Mouse (Mus musculus) liver, embryonic 13.5 days (tissue): ENCODE results near the gene Slc16a9. TPM values are rescaled to one million over a fixed set of nuclear protein-coding genes. Genes with fewer than 3 reads are reported as not detected.

ENCODE experiments used
- ATAC-seq: fragments of 200-750 bp; cut with Nextera tagmentation; 2 replicates; pipeline ENCODE4 v1.8.0; 2017; ENCODE audit warnings: low read depth, mild to moderate bottlenecking, moderate number of reproducible peaks, moderate library complexity
- DNase-seq: peaks from one replicate; pipeline ENCODE4 v3.0.0; 2022
- H3K27ac ChIP-seq: fragments of 300-500 bp; sonication (generic); 2 replicates; pipeline ENCODE4 v1.5.1; 2015; ENCODE audit warnings: moderate library complexity, mild to moderate bottlenecking, inconsistent platforms
- H3K27me3 ChIP-seq: fragments of 300-500 bp; sonication (generic); 2 replicates; pipeline ENCODE4 v1.6.1; 2015; ENCODE audit warnings: mild to moderate bottlenecking, inconsistent platforms
- H3K36me3 ChIP-seq: fragments of 300-500 bp; sonication (generic); 2 replicates; pipeline ENCODE4 v1.6.1; 2015; ENCODE audit warnings: mild to moderate bottlenecking, inconsistent platforms
- H3K4me1 ChIP-seq: fragments of 300-500 bp; sonication (generic); replicated peaks from 2 replicates; pipeline ENCODE4 v1.6.1; 2015; ENCODE audit warnings: inconsistent platforms
- H3K4me2 ChIP-seq: fragments of 300-500 bp; sonication (generic); 2 replicates; pipeline ENCODE4 v1.6.1; 2015; ENCODE audit warnings: inconsistent platforms, mild to moderate bottlenecking, moderate library complexity
- H3K4me3 ChIP-seq: fragments of 300-500 bp; sonication (generic); replicated peaks from 2 replicates; pipeline ENCODE4 v1.5.1; 2015; ENCODE audit warnings: mild to moderate bottlenecking, inconsistent platforms
- H3K9ac ChIP-seq: fragments of 300-500 bp; sonication (generic); 2 replicates; pipeline ENCODE4 v1.6.1; 2015; ENCODE audit warnings: mild to moderate bottlenecking, inconsistent platforms
- H3K9me3 ChIP-seq: fragments of 300-500 bp; sonication (generic); replicated peaks from 2 replicates; pipeline ENCODE4 v1.6.1; 2016; ENCODE audit warnings: inconsistent platforms
- WGBS: fragments of 180-500 bp; shearing (Covaris S2); methylation state at CpG from one replicate; pipeline ENCODE4 v1.1.7; 2015; ENCODE audit not compliant: insufficient replicate concordance; 5-methylcytosine and 5-hydroxymethylcytosine counted together
- polyA plus RNA-seq: library from polyadenylated mRNA; unstranded; fragments of >200 nt; fragmentation: Nextera tagmentation; extraction: Ambion mirVana; gene quantifications from 2 replicates; pipeline ENCODE4 v1.2.1, GENCODE M21; 2015

Slc16a9 gene
- polyA plus RNA-seq, 1 experiment from 2014 or later: 0.45 TPM

GRCm38 (mm10) chr10:70305683-70306082, 60.8 kb downstream of the Slc16a9 start:
- Histone ChIP-seq H3K4me2 (no peak overlapping the region), H3K4me3 (no peak overlapping the region), H3K36me3 (no peaks in the 10 kb centered on the region), H3K9ac (no peak overlapping the region), H3K27ac (no peak overlapping the region), H3K27me3 (no peaks in the 10 kb centered on the region), H3K9me3 (0 out of 2 replicates have a peak, but pooled peaks cover 4% of the 10 kb centered on the region), H3K4me1 (no peaks in the 10 kb centered on the region)
- ATAC-seq (no peak), DNase-seq (no peak)
- WGBS: 74% methylated on average over 5 of the region's 5 CpGs

GRCm38 (mm10) chr10:70309416-70309815, 64.5 kb downstream of the Slc16a9 start:
- Histone ChIP-seq H3K4me2 (no peak overlapping the region), H3K4me3 (no peak overlapping the region)
- ATAC-seq: no peak

GRCm38 (mm10) chr10:70310646-70311045, 65.7 kb downstream of the Slc16a9 start:
- Histone ChIP-seq H3K4me1 (no peaks in the 10 kb centered on the region), H3K36me3 (no peaks in the 10 kb centered on the region), H3K27me3 (no peaks in the 10 kb centered on the region), H3K4me2 (no peak overlapping the region), H3K9me3 (0 out of 2 replicates have a peak, but pooled peaks cover 4% of the 10 kb centered on the region), H3K4me3 (no peak overlapping the region), H3K9ac (no peak overlapping the region), H3K27ac (no peak overlapping the region)
- ATAC-seq (no peak), DNase-seq (no peak)
- WGBS: 52% methylated on average over 5 of the region's 5 CpGs

More at GRCm38 (mm10) chr10:70309416-70309815, 64.5 kb downstream of the Slc16a9 start:
- no peak overlapping the region for H3K27ac ChIP-seq
- 0 out of 2 replicates have a peak, but pooled peaks cover 4% of the 10 kb centered on the region for H3K9me3 ChIP-seq
- DNase-seq: no peak
- no peaks in the 10 kb centered on the region for H3K36me3 ChIP-seq
- H3K4me1 ChIP-seq: no peaks in the 10 kb centered on the region
- WGBS: 62% methylated on average over 8 of the region's 8 CpGs
- H3K27me3 ChIP-seq: no peaks in the 10 kb centered on the region
- no peak overlapping the region for H3K9ac ChIP-seq

DNA sequence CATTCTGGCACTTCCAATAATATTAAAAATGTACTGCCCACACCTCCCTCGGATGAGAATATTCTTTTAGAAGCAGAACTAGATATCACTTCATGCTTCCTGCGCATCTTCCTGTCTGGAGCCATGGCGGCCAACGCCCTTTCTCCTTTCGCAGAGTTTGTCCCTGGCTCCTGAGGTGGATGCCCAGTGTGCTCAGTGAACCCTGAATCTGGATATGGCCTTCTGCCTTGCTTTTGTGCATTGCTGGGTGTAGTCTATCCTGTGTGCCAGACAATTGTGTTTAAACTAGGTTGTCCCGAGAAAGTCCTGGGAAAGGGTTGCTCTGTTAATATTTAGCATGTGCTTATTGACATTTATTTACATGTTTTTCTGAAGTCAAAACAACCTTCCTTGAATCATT, 71.0 kb downstream of the Slc16a9 start:
- H3K4me3 ChIP-seq: no peak overlapping the region
- H3K9ac ChIP-seq: no peak overlapping the region
- no peaks in the 10 kb centered on the region for H3K27me3 ChIP-seq
- no peaks in the 10 kb centered on the region for H3K36me3 ChIP-seq
- H3K27ac ChIP-seq: no peak overlapping the region
- no peak for DNase-seq
- no peaks in the 10 kb centered on the region for H3K4me1 ChIP-seq
- no peak for ATAC-seq
- H3K9me3 ChIP-seq: no peaks in the 10 kb centered on the region
- 71% methylated on average over 6 of the region's 6 CpGs for WGBS
- no peak overlapping the region for H3K4me2 ChIP-seq

GRCm38 (mm10) chr10:70316856-70317255, 72.0 kb downstream of the Slc16a9 start:
- Histone ChIP-seq H3K4me2 (no peak overlapping the region), H3K36me3 (no peaks in the 10 kb centered on the region), H3K27ac (no peak overlapping the region), H3K4me3 (no peak overlapping the region), H3K4me1 (no peaks in the 10 kb centered on the region), H3K27me3 (no peaks in the 10 kb centered on the region), H3K9ac (no peak overlapping the region), H3K9me3 (no peaks in the 10 kb centered on the region)
- DNase-seq (no peak), ATAC-seq (no peak)
- WGBS: 60% methylated on average over 7 of the region's 7 CpGs

DNA sequence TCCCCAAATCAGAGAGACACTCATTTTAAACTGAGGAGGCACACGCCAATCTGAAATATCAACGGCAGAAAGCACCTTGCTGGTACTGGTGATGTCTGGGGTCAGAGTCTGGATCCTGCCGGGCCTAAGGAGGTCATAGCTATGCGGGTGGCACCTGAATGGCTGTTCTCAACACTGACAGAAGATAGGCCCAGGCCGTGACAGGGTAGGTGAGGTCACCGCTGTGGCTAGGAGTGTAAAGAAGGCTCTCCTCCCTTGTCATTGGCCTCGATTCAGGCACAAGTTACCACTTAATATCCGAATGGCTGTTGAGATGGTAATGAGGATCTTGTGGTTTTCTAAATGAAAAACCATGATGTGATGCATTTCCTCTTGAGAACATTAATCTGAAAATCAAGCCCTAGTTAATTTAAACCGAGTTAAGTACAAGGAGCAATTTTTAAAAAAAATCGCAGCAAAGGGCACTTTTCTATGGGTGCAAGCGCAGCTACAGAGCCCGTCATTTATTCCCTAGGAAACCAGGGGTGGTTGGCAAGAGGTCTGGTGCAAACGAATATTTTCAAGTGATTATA, 72.6 kb downstream of the Slc16a9 start:
- Histone ChIP-seq H3K4me2 (no peak overlapping the region), H3K36me3 (no peaks in the 10 kb centered on the region), H3K4me3 (no peak overlapping the region), H3K27me3 (no peaks in the 10 kb centered on the region), H3K27ac (no peak overlapping the region), H3K9me3 (no peaks in the 10 kb centered on the region), H3K4me1 (no peaks in the 10 kb centered on the region), H3K9ac (no peak overlapping the region)
- no peak for DNase-seq
- ATAC-seq: no peak
- WGBS: 68% methylated on average over 13 of the region's 13 CpGs

GRCm38 (mm10) chr10:70318630-70319029, 73.7 kb downstream of the Slc16a9 start:
- WGBS: 5% methylated on average over 3 of the region's 3 CpGs
- Histone ChIP-seq H3K9ac (no peak overlapping the region), H3K4me2 (no peak overlapping the region), H3K4me3 (no peak overlapping the region), H3K36me3 (no peaks in the 10 kb centered on the region), H3K27me3 (no peaks in the 10 kb centered on the region), H3K4me1 (no peaks in the 10 kb centered on the region), H3K27ac (no peak overlapping the region), H3K9me3 (no peaks in the 10 kb centered on the region)
- no peak for ATAC-seq
- DNase-seq: no peak

- H3K27me3 ChIP-seq: no peaks in the 10 kb centered on the region
- whole genome bisulfite sequencing: 21% methylated on average over 2 of the region's 2 CpGs
- H3K4me2 ChIP-seq: no peak overlapping the region
- DNase-seq (no peak), ATAC-seq (no peak)
- no peaks in the 10 kb centered on the region for H3K4me1 ChIP-seq
- H3K9ac ChIP-seq: no peak overlapping the region
- H3K4me3 ChIP-seq: no peak overlapping the region
- H3K9me3 ChIP-seq: 0 out of 2 replicates have a peak, but pooled peaks cover 2% of the 10 kb centered on the region
- no peaks in the 10 kb centered on the region for H3K36me3 ChIP-seq
- H3K27ac ChIP-seq: no peak overlapping the region
Measured at GRCm38 (mm10) chr10:70325518-70325917, 80.6 kb downstream of the Slc16a9 start.

DNA sequence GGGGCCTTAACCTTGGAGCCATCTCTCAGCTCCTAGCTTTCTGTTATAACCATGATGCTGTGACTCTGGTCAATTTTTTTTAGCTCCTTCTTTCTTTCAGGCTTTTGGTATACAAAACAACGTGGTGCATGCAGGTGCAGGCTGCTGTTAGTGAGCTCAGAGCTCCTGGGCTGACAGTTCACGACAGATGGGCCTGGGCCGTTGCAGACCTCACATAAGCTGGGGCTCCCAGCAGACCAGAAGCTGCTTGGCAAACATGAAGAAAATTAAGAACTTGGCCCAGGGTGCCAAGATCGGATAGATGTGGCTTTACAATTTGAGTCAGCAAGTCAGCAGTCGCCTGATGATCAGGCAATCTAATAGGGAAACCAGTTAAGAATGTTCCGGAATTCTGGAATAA, 82.4 kb downstream of the Slc16a9 start:
- Histone ChIP-seq H3K4me3 (no peak overlapping the region), H3K9ac (no peak overlapping the region), H3K27ac (no peak overlapping the region), H3K27me3 (no peaks in the 10 kb centered on the region), H3K4me1 (no peaks in the 10 kb centered on the region), H3K4me2 (no peak overlapping the region), H3K9me3 (0 out of 2 replicates have a peak, but pooled peaks cover 2% of the 10 kb centered on the region), H3K36me3 (no peaks in the 10 kb centered on the region)
- WGBS: 57% methylated on average over 6 of the region's 6 CpGs
- DNase-seq: no peak
- ATAC-seq: no peak

DNA sequence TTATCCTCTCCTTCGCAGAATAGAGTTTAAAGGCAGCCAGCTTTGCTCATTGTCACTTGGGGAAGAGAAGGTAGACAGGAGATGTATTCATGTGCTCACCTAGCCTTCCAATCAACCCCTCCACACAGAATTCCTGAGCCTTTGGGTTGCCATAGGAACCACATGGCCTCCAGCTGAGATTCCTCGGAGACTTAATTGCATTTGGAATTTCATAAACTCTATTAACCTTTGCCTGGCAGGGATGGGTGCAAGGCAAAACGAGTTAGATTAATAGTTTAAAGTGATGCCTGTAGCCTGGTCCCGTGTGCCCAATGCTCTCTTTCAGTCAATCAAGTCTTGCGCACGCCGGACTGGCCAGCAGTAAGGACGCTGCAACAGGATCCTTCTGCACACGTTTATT, 83.2 kb downstream of the Slc16a9 start:
- 0 out of 2 replicates have a peak, but pooled peaks cover 2% of the 10 kb centered on the region for H3K9me3 ChIP-seq
- H3K27me3 ChIP-seq: no peaks in the 10 kb centered on the region
- H3K4me2 ChIP-seq: no peak overlapping the region
- no peak overlapping the region for H3K4me3 ChIP-seq
- no peaks in the 10 kb centered on the region for H3K4me1 ChIP-seq
- no peak overlapping the region for H3K9ac ChIP-seq
- H3K36me3 ChIP-seq: no peaks in the 10 kb centered on the region
- WGBS: 74% methylated on average over 9 of the region's 9 CpGs
- DNase-seq (no peak), ATAC-seq (no peak)
- no peak overlapping the region for H3K27ac ChIP-seq
